Mouse (Mus musculus): ENCODE measurements around the gene Mtfp1.
"Not testable (repeated sequence)": the region's sequence is repeated elsewhere in the genome, so short reads cannot be mapped to it uniquely, and the experiment has no call there.

The Mtfp1 gene

GRCm38 (mm10) chr11:4095171-4096053 is at the start of gene Mtfp1:
Mtfp1 (minus strand) TSS chr11:4095445.
- no peak for DNase-seq (ENCODE audit: low spot score)

GRCm38 (mm10) chr11:4143281-4144062 is 48.2 kb upstream of the Mtfp1 start:
- DNase-seq (ENCODE audit: low spot score), result no peak

DNA sequence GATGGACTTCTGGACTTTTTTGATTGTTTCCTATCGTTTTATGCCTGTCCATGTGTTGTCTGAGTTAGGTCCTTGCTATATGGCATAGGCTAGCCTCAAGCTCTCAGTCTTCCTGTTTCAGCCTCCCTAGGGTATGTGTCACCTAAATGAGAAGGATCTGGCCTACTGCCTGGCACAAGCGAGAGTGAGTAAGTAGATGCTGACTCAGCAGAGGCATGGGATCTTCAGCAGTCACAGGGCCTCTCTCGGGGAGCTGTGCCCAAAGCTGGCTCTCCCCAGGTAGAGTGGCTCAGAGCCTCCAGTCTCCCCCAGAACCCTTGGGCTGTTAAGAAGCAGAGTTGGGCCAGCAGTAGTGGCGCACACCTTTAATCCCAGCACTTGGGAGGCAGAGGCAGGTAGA is 47.1 kb upstream of the Mtfp1 start:
- DNase-seq (ENCODE audit: low spot score), result no peak

GRCm38 (mm10) chr11:4141505-4141904 is 46.3 kb upstream of the Mtfp1 start:
- no peak for DNase-seq (ENCODE audit: low spot score)

GRCm38 (mm10) chr11:4138964-4139363 is 43.7 kb upstream of the Mtfp1 start:
- no peak for DNase-seq (ENCODE audit: low spot score)

GRCm38 (mm10) chr11:4134986-4135935 is 40.0 kb upstream of the Mtfp1 start, which contains the start of gene Rnf215:
Rnf215 (plus strand) TSS chr11:4135202.
- DNase-seq (ENCODE audit: low spot score), result peak; percentile 55

- DNase-seq (ENCODE audit: low spot score), result no peak
Observed at GRCm38 (mm10) chr11:4134400-4134799, 39.2 kb upstream of the Mtfp1 start.

- DNase-seq (ENCODE audit: low spot score), result no peak
Observed at GRCm38 (mm10) chr11:4133450-4133849, 38.2 kb upstream of the Mtfp1 start.

DNA sequence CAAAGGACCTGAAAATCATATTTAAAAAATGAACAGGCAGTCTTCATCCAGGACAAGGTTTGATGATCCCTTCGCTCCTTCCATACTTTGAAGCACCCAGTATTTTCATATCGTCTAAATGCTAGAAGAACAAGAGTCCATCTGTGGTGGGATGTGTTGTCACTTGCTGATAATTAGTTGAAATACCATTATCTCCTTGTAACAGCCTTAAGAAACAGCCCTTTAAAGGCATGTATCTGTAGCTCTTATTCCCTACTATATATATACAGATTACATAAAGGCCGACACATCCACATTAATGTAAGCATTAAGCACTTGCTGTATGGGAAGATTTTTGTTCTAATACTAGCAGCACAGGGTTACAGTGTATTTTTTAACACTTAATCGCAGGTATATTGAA is 33.2 kb upstream of the Mtfp1 start:
- not testable (repeated sequence) for DNase-seq (ENCODE audit: low spot score)

- no peak for DNase-seq (ENCODE audit: low spot score)
Observed at GRCm38 (mm10) chr11:4127059-4127458, 31.8 kb upstream of the Mtfp1 start.

DNA sequence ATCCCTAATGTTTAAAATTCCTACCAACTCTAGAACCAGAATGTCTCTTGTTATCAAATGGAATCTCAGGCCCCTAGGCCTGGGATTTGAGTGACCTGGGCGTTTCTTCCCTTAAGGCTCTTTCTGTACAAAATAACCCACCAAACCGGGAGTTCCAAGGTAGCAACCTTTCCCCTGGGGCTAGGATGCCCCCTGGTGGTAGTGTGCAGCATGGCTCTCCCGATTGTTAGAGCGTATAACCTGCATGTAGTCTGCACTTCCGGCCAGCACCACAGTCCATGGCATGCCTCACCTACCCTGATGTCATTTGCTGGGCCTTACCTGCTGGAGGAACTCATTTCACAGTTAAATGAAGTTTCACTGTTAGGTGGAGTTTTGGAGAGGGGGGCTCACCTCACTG is 28.7 kb upstream of the Mtfp1 start:
- no peak for DNase-seq (ENCODE audit: low spot score)

- DNase-seq (ENCODE audit: low spot score), result no peak
Observed at GRCm38 (mm10) chr11:4122742-4123579, 27.7 kb upstream of the Mtfp1 start, which contains the start of gene Sec14l2. Sec14l2 (minus strand) TSS chr11:4123415.

DNA sequence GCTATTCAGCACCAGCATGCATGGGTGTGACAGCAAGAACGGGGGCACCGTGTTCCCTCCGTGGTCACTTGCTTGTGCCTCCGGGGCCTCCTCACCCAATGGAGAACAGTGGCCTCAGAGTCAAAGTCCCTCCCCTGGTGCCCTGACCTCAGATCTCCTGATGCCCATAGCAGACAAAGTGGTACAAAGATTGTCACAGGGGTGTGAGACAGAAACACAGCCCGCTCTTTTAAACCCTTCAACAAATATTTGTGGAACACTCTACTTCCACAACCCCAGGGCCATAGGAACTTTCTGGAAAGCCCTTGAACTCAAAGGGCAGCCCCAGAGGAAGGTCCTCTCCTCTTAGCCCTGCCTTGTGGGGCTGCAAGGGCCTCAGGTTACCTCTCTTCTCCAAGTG is 27.0 kb upstream of the Mtfp1 start:
- no peak for DNase-seq (ENCODE audit: low spot score)

DNA sequence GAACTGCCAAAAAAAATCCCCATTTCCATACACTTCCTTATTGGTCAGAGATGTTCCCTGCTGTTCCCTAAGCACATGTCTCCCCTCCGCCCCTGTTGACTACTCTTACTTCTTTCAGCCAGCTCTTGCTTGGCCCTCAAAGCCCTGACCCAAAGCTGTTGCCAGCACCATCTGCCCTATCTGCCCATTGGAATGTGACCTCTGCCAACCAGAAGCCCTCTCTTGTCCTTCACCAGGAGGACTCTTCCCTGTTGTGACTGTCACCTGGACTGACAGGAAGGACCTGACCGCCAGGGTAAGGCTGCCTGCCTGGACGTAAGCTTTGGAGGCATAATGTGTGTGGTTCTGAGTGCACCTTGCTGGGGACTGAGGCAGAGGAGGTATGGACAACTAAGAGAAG is 26.4 kb upstream of the Mtfp1 start:
- no peak for DNase-seq (ENCODE audit: low spot score)

GRCm38 (mm10) chr11:4119635-4120034 is 24.4 kb upstream of the Mtfp1 start:
- no peak for DNase-seq (ENCODE audit: low spot score)

- no peak for DNase-seq (ENCODE audit: low spot score)
Observed at GRCm38 (mm10) chr11:4118081-4118921, 23.1 kb upstream of the Mtfp1 start.

DNA sequence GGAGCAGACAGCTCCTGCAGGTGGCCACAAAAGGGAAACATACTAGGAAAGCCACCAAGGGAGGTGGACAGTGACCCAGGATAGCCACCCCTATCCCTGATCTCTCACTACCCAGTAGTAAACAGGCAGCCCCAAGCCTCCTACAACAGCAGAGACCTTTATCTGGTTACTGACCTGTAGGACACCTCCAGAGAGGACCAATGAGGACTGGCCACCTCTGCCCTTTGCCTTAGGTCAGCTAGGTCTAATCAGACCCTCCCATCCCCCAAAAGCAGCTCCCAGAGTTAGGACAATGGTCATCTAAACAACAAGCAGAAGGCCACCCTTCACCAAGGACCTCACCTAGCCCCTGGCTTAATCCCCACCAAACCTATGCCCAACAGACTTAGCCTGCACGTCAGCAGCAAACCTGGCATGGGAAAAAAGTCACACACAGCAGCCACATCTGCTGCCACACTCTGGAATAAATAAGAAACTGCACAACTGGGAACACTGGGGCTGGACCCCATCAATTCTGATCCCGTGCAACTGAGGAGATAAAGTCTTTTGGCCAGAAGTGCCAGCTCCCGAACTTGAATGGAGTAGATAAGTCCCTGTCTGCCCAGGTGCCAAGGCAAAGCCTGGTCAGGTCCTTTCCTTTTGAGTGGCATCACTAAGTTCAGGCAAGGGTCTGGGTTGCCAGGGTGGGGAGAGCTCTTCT is 22.3 kb upstream of the Mtfp1 start:
- DNase-seq (ENCODE audit: low spot score), result no peak

- no peak for DNase-seq (ENCODE audit: low spot score)
Observed at GRCm38 (mm10) chr11:4116458-4117141, 21.4 kb upstream of the Mtfp1 start.

DNA sequence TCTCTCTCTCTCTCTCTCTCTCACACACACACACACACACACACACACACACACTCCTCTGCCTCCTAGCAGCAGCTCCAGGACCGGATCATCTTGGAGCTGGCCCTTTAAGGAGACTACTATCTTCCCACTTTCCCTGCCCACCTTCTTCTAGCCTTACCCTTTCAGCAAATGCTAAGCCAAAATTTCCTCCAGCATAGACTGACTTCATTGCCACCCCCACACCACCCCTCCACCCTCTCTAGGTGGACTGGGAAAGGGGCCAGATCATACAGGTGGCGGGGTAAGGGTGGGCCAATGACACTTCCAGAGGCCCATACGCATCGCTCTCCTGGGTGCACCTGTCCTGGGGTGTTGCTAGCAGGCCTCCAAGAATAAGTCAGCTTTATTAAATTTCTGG is 20.2 kb upstream of the Mtfp1 start:
- DNase-seq (ENCODE audit: low spot score), result no peak

Measured in layer of hippocampus, adult 9-10 months (tissue).